Mouse (Mus musculus) erythroblast, embryonic 14.5 days (primary cell): Measurements from ENCODE around the gene Gm2310.
"Not testable (repeated sequence)": the region's sequence is repeated elsewhere in the genome, so short reads cannot be mapped to it uniquely, and the experiment has no call there.

Source experiments
- GATA1 ChIP-seq: IDR thresholded peaks from 2 replicates; pipeline ENCODE4 v1.6.1; 2012; ENCODE audit warnings: low read length, inconsistent platforms, mixed read lengths
- TAL1 ChIP-seq: IDR thresholded peaks from 3 replicates; pipeline ENCODE4 v1.6.1; 2012; ENCODE audit warnings: low read length, inconsistent platforms, mixed read lengths

GRCm38 (mm10) chr15:8519853-8520252, at the start of gene Gm2310:
- not testable (repeated sequence) for TF ChIP-seq TAL1, GATA1
